16 mouse cellular contexts compared by ENCODE assay signal in genomic region chr4:117473985-117474354, GRCm38 (mm10). TPM values are rescaled to one million over a fixed set of nuclear protein-coding genes. Genes with fewer than 3 reads are reported as not detected.
DNase-seq lines count a peak whose midpoint lies in the region; ATAC-seq lines count a peak whose summit lies in the region.
"Had no signal": no experiment of that assay in that cellular context is flagged by ENCODE, and none has a peak within 500 bp of the region (broad histone marks: within the 10 kb centered on the region; RNA-seq: fewer than 3 reads in every experiment).

No protein-coding gene starts in this region.

- no peak overlapping the region for H3K4me2 ChIP-seq in heart, embryonic 12.5 days
- H3K4me2 ChIP-seq in liver, embryonic 16.5 days (ENCODE audit: low read depth, low read length) = peak overlapping the region; percentile 90

- no peak overlapping the region for H3K27ac ChIP-seq in heart, embryonic 12.5 days (ENCODE audit: poor library complexity, severe bottlenecking)
- H3K27ac ChIP-seq in liver, embryonic 16.5 days (ENCODE audit: low read length) = peak overlapping the region; percentile 92

- no peaks in the 10 kb centered on the region for H3K9me3 ChIP-seq in heart, embryonic 12.5 days (replicated peaks)
- no peaks in the 10 kb centered on the region for H3K9me3 ChIP-seq in liver, embryonic 16.5 days (replicated peaks; ENCODE audit: control insufficient read depth, low read length)
- H3K9me3 ChIP-seq: G1E had no signal

- ATAC-seq in heart, embryonic 12.5 days (ENCODE audit: insufficient number of reproducible peaks, low FRiP score) = peak; percentile 87
- ATAC-seq in erythroblast, adult 5-6 weeks (replicated peaks; ENCODE audit: low FRiP score, poor library complexity, severe bottlenecking) = peak; percentile 85
- peak; percentile 83 for ATAC-seq in liver, embryonic 16.5 days (ENCODE audit: low read depth)
- ATAC-seq: hindbrain, embryonic 16.5 days had no signal

- 0 out of 2 replicates have a peak, but pooled peaks cover 6% of the 10 kb centered on the region for H3K27me3 ChIP-seq in heart, embryonic 12.5 days (replicated peaks)
- no peaks in the 10 kb centered on the region for H3K27me3 ChIP-seq in liver, embryonic 16.5 days (ENCODE audit: control insufficient read depth, insufficient read depth, low read depth, low read length)

- no peak overlapping the region for H3K4me3 ChIP-seq in heart, embryonic 12.5 days
- peak overlapping the region; percentile 66 for H3K4me3 ChIP-seq in liver, embryonic 16.5 days (ENCODE audit: low read depth, low read length)

- DNase-seq in heart, postnatal 36 days = no peak
- DNase-seq in ES-CJ7 (ENCODE audit: low read depth, low spot score) (peak; percentile 42), MN1 (ENCODE audit: low spot score) (no peak)
- no peak for DNase-seq in left cerebral cortex, postnatal 14 days (ENCODE audit: low spot score in 2 of 2)
- DNase-seq in yolk sac, embryonic 10.5 days (ENCODE audit: low spot score) = no peak
- DNase-seq: cerebellum, adult 2 months; embryo, embryonic 11 days; gastrocnemius, postnatal 36 days; kidney, adult 2 months; lung, adult 2 months; right cerebral cortex, postnatal 25 days had no signal

- intact Hi-C loops in heart, postnatal 36 days (cut with DNase I) = no loop called here
- intact Hi-C loops in left cerebral cortex, postnatal 14 days (cut with DNase I) = no loop called here

- H3K36me3 ChIP-seq in heart, embryonic 12.5 days = no peaks in the 10 kb centered on the region
- H3K36me3 ChIP-seq in liver, embryonic 16.5 days (ENCODE audit: control insufficient read depth, insufficient read depth) = no peaks in the 10 kb centered on the region
- H3K36me3 ChIP-seq: G1E had no signal

- H3K9ac ChIP-seq in heart, embryonic 12.5 days = no peak overlapping the region
- peak overlapping the region; percentile 70 for H3K9ac ChIP-seq in liver, embryonic 16.5 days (ENCODE audit: low read depth, low read length)

- H3K4me1 ChIP-seq in heart, embryonic 12.5 days (replicated peaks) = peaks cover 26% of the 10 kb centered on the region
- H3K4me1 ChIP-seq in liver, embryonic 16.5 days (ENCODE audit: control insufficient read depth, low read depth, low read length) = peaks cover 63% of the 10 kb centered on the region

RNA-seq across cellular contexts. Expression of gene Rnf220, which starts 22.9 kb away (rescaled TPM):
- 55.8 and 56.8 TPM in 2 replicates for polyA plus RNA-seq in heart, embryonic 12.5 days (2016; fragmentation: Nextera tagmentation; extraction: Ambion mirVana)
- 10 to 100 TPM; 33.7 to 36.0 TPM for total RNA-seq in heart, postnatal 36 days (2021)
- total RNA-seq in erythroblast, adult 5-6 weeks (2015; ENCODE audit: low replicate concordance) = 6.3 and 19.0 TPM in 2 replicates
- 19.5 and 22.1 TPM in 2 replicates for total RNA-seq in erythroblast, adult 5-6 weeks (2017; ENCODE audit: low replicate concordance)
- polyA plus RNA-seq in liver, embryonic 16.5 days (2015; fragmentation: Nextera tagmentation; extraction: Ambion mirVana) = 21.5 and 21.6 TPM in 2 replicates
- 100 to 1,000 TPM; 138 to 151 TPM for total RNA-seq in left cerebral cortex, postnatal 14 days (2021)
